Mouse (Mus musculus): ENCODE results near the gene Lbx1. TPM values are rescaled to one million over a fixed set of nuclear protein-coding genes. Genes with fewer than 3 reads are reported as not detected.
A peak's percentile ranks its signal among the peaks of the same experiment; 100 is the strongest.

Lbx1 gene
- polyA plus RNA-seq (2014; fragmentation: Nextera tagmentation; extraction: Ambion mirVana) = 1.6 and 2.0 TPM in 2 replicates

- Histone ChIP-seq H3K9ac (ENCODE audit: low read depth, low read length) (peak within 1 kb of the TSS; percentile 38), H3K4me3 (ENCODE audit: low read depth, low read length) (peak within 1 kb of the TSS; percentile 39), H3K9me3 (ENCODE audit: control insufficient read depth, low read length) (no peaks in the 10 kb centered on the region), H3K27ac (replicated peaks; ENCODE audit: low read depth, low read length) (peak within 1 kb of the TSS; percentile 10; the same call in 1 of the 2 replicates), H3K36me3 (ENCODE audit: control insufficient read depth, insufficient read depth, low read length) (no peaks in the 10 kb centered on the region), H3K27me3 (replicated peaks; ENCODE audit: control insufficient read depth, insufficient read depth, low read length) (peaks cover 97% of the 10 kb centered on the region), H3K4me2 (ENCODE audit: low read depth, low read length) (peak within 1 kb of the TSS; percentile 53), H3K4me1 (ENCODE audit: control insufficient read depth, insufficient read depth, low read length) (peaks cover 14% of the 10 kb centered on the region)
- ATAC-seq (ENCODE audit: low read depth) (peak; percentile 44; the same call in 1 of the 2 replicates), DNase-seq (ENCODE audit: low spot score) (no peak)
- under 1% methylated on average over 20 of the region's 30 CpGs for WGBS
Measured at GRCm38 (mm10) chr19:45235766-45236362, at the start of gene Lbx1. Lbx1 (minus strand) TSS chr19:45235812.

DNA sequence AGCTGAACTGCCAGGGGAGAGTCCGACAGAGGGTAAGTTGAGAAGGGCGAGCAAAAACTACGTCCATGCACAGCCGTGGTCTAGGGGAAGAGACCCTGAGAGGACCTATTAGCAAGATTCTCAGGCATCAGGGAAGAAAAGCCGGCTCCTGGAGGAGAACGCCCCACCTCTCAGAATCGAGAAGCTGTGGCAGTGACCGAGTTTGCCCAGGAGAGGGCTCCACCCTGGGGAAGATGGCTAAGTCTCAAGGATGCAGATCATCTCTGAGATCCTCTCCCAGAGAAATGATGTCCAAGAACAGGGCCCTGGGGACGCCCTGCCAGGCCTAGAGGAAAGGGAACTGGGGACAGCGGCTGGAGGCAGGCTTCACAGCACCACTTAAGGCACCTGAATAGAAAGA is 47.7 kb upstream of the Lbx1 start:
- H3K9ac ChIP-seq (ENCODE audit: low read depth, low read length) = no peak overlapping the region
- ATAC-seq (ENCODE audit: low read depth) (no peak), DNase-seq (ENCODE audit: low spot score) (peak; percentile 40)
- H3K4me3 ChIP-seq (ENCODE audit: low read depth, low read length) = no peak overlapping the region
- H3K9me3 ChIP-seq (ENCODE audit: control insufficient read depth, low read length) = no peaks in the 10 kb centered on the region
- WGBS = 4% methylated on average over 10 of the region's 10 CpGs
- H3K27ac ChIP-seq (replicated peaks; ENCODE audit: low read depth, low read length) = no peak overlapping the region
- 0 out of 2 replicates have a peak overlapping the region, but pooled peaks have one; percentile 23 for H3K4me2 ChIP-seq (ENCODE audit: low read depth, low read length)
- no peaks in the 10 kb centered on the region for H3K27me3 ChIP-seq (replicated peaks; ENCODE audit: control insufficient read depth, insufficient read depth, low read length)
- no peaks in the 10 kb centered on the region for H3K36me3 ChIP-seq (ENCODE audit: control insufficient read depth, insufficient read depth, low read length)
- H3K4me1 ChIP-seq (ENCODE audit: control insufficient read depth, insufficient read depth, low read length) = no peaks in the 10 kb centered on the region

DNA sequence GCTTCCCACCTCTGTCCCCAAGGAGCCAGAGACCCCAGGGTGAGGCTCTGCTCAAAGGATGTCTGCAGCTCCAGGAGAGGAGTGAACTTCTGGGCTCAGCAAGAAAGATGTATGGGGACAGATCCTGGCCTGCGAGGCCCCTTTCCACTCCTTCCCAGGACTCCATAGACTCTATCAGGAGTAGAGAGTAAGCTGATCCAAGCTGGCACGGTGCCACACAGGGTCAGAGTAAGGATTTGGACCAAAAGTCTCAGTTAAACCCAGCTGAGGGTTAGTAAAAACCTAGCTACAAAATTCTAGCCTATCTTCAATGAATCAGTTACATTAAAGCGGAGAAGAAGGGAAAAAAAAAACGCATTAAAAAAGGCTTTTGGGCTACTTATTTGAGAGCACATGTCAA is 40.6 kb upstream of the Lbx1 start:
- DNase-seq (ENCODE audit: low spot score) = peak; percentile 62

GRCm38 (mm10) chr19:45271986-45272385 is 36.4 kb upstream of the Lbx1 start:
- ATAC-seq (ENCODE audit: low read depth) = no peak

More for the DNA sequence above, 40.6 kb upstream of the Lbx1 start:
- Histone ChIP-seq H3K9ac (ENCODE audit: low read depth, low read length) (no peak overlapping the region), H3K27ac (replicated peaks; ENCODE audit: low read depth, low read length) (no peak overlapping the region), H3K4me1 (ENCODE audit: control insufficient read depth, insufficient read depth, low read length) (peaks cover 8% of the 10 kb centered on the region), H3K4me3 (ENCODE audit: low read depth, low read length) (no peak overlapping the region), H3K4me2 (ENCODE audit: low read depth, low read length) (no peak overlapping the region), H3K36me3 (ENCODE audit: control insufficient read depth, insufficient read depth, low read length) (no peaks in the 10 kb centered on the region), H3K9me3 (ENCODE audit: control insufficient read depth, low read length) (no peaks in the 10 kb centered on the region), H3K27me3 (replicated peaks; ENCODE audit: control insufficient read depth, insufficient read depth, low read length) (no peaks in the 10 kb centered on the region)
- WGBS = 54% methylated on average over 4 of the region's 4 CpGs
- ATAC-seq (ENCODE audit: low read depth) = 0 out of 2 replicates have a peak, but pooled peaks have one; percentile 50

GRCm38 (mm10) chr19:45262995-45263394 is 27.4 kb upstream of the Lbx1 start:
- Histone ChIP-seq H3K27me3 (replicated peaks; ENCODE audit: control insufficient read depth, insufficient read depth, low read length) (no peaks in the 10 kb centered on the region), H3K36me3 (ENCODE audit: control insufficient read depth, insufficient read depth, low read length) (no peaks in the 10 kb centered on the region), H3K9ac (ENCODE audit: low read depth, low read length) (no peak overlapping the region), H3K4me2 (ENCODE audit: low read depth, low read length) (no peak overlapping the region), H3K27ac (replicated peaks; ENCODE audit: low read depth, low read length) (no peak overlapping the region), H3K9me3 (ENCODE audit: control insufficient read depth, low read length) (no peaks in the 10 kb centered on the region), H3K4me3 (ENCODE audit: low read depth, low read length) (no peak overlapping the region), H3K4me1 (ENCODE audit: control insufficient read depth, insufficient read depth, low read length) (no peaks in the 10 kb centered on the region)
- ATAC-seq (ENCODE audit: low read depth) = no peak
- no peak for DNase-seq (ENCODE audit: low spot score)
- WGBS = 62% methylated on average over 10 of the region's 10 CpGs

More at GRCm38 (mm10) chr19:45271986-45272385, 36.4 kb upstream of the Lbx1 start:
- H3K4me2 ChIP-seq (ENCODE audit: low read depth, low read length) = no peak overlapping the region
- no peaks in the 10 kb centered on the region for H3K27me3 ChIP-seq (replicated peaks; ENCODE audit: control insufficient read depth, insufficient read depth, low read length)
- peak; percentile 35 for DNase-seq (ENCODE audit: low spot score)
- no peak overlapping the region for H3K9ac ChIP-seq (ENCODE audit: low read depth, low read length)
- WGBS = 25% methylated on average over 10 of the region's 10 CpGs
- H3K4me1 ChIP-seq (ENCODE audit: control insufficient read depth, insufficient read depth, low read length) = peaks cover 15% of the 10 kb centered on the region
- H3K27ac ChIP-seq (replicated peaks; ENCODE audit: low read depth, low read length) = no peak overlapping the region
- no peaks in the 10 kb centered on the region for H3K9me3 ChIP-seq (ENCODE audit: control insufficient read depth, low read length)
- H3K4me3 ChIP-seq (ENCODE audit: low read depth, low read length) = no peak overlapping the region
- H3K36me3 ChIP-seq (ENCODE audit: control insufficient read depth, insufficient read depth, low read length) = no peaks in the 10 kb centered on the region

DNA sequence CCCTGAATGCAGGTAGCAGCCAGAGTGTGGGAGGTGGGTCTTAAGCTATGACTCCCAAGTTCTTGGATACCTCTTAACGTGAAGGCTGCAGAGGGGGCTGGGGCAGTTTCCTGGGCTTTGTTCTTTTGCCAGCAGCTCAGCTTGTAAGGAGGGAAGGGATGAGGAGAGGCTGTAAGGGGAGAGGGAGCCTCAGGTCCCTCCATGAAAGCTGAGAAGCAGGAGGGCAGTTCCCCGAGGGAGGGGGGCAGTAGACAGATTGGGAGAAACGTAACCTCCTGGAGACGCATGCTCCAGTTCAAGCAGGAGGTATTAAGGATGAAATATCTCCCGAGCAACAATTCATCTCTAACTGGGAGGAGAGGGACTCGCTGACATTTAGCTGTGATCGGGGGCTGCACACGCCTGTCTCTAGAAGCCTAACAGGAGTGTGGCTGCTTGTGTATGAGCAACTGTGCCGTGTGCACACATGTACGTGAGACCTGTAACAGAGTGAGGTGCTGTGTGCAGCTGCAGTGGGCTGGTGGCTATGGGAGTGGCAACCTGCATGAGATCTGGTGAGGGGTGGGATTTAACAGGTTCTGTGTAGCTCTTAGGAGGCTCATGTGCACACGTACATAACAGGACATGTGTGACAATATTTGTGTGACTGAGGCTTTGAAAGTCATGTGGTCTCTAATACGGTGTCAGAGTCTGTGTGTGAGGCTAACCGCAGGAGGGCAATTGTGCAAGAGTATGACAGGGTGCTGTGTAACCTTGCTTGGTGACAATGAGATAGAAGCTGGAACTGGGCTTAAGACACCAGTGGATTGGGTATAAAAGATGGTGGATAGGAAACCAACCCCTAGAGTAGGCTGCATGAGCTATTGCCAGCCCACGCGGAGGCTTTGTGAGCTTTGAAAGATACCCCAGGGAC is 22.1 kb upstream of the Lbx1 start:
- Histone ChIP-seq H3K4me2 (ENCODE audit: low read depth, low read length) (no peak overlapping the region), H3K9ac (ENCODE audit: low read depth, low read length) (no peak overlapping the region), H3K36me3 (ENCODE audit: control insufficient read depth, insufficient read depth, low read length) (no peaks in the 10 kb centered on the region), H3K4me3 (ENCODE audit: low read depth, low read length) (no peak overlapping the region), H3K9me3 (ENCODE audit: control insufficient read depth, low read length) (no peaks in the 10 kb centered on the region), H3K4me1 (ENCODE audit: control insufficient read depth, insufficient read depth, low read length) (0 out of 2 replicates have a peak, but pooled peaks cover 5% of the 10 kb centered on the region), H3K27me3 (replicated peaks; ENCODE audit: control insufficient read depth, insufficient read depth, low read length) (0 out of 2 replicates have a peak, but pooled peaks cover 1% of the 10 kb centered on the region), H3K27ac (replicated peaks; ENCODE audit: low read depth, low read length) (no peak overlapping the region)
- ATAC-seq (ENCODE audit: low read depth) (peak; percentile 60; the same call in 1 of the 2 replicates), DNase-seq (ENCODE audit: low spot score) (peak; percentile 37)
- WGBS = 44% methylated on average over 15 of the region's 15 CpGs

- WGBS = 73% methylated on average over 7 of the region's 7 CpGs
- no peak overlapping the region for H3K4me2 ChIP-seq (ENCODE audit: low read depth, low read length)
Measured at GRCm38 (mm10) chr19:45254806-45255205, 19.2 kb upstream of the Lbx1 start.

GRCm38 (mm10) chr19:45252436-45252835 is 16.8 kb upstream of the Lbx1 start:
- 75% methylated on average over 3 of the region's 3 CpGs for WGBS
- no peak for DNase-seq (ENCODE audit: low spot score)

More at GRCm38 (mm10) chr19:45254806-45255205, 19.2 kb upstream of the Lbx1 start:
- DNase-seq (ENCODE audit: low spot score) (no peak), ATAC-seq (ENCODE audit: low read depth) (no peak)
- Histone ChIP-seq H3K36me3 (ENCODE audit: control insufficient read depth, insufficient read depth, low read length) (no peaks in the 10 kb centered on the region), H3K27ac (replicated peaks; ENCODE audit: low read depth, low read length) (no peak overlapping the region), H3K27me3 (replicated peaks; ENCODE audit: control insufficient read depth, insufficient read depth, low read length) (peaks cover 4% of the 10 kb centered on the region; the same call in 1 of the 2 replicates), H3K9me3 (ENCODE audit: control insufficient read depth, low read length) (no peaks in the 10 kb centered on the region), H3K4me1 (ENCODE audit: control insufficient read depth, insufficient read depth, low read length) (0 out of 2 replicates have a peak, but pooled peaks cover 5% of the 10 kb centered on the region), H3K4me3 (ENCODE audit: low read depth, low read length) (no peak overlapping the region), H3K9ac (ENCODE audit: low read depth, low read length) (no peak overlapping the region)

More at GRCm38 (mm10) chr19:45252436-45252835, 16.8 kb upstream of the Lbx1 start:
- no peak for ATAC-seq (ENCODE audit: low read depth)
- no peaks in the 10 kb centered on the region for H3K36me3 ChIP-seq (ENCODE audit: control insufficient read depth, insufficient read depth, low read length)
- H3K4me2 ChIP-seq (ENCODE audit: low read depth, low read length) = no peak overlapping the region
- peaks cover 4% of the 10 kb centered on the region; the same call in 1 of the 2 replicates for H3K27me3 ChIP-seq (replicated peaks; ENCODE audit: control insufficient read depth, insufficient read depth, low read length)
- H3K4me3 ChIP-seq (ENCODE audit: low read depth, low read length) = no peak overlapping the region
- H3K9me3 ChIP-seq (ENCODE audit: control insufficient read depth, low read length) = no peaks in the 10 kb centered on the region
- H3K4me1 ChIP-seq (ENCODE audit: control insufficient read depth, insufficient read depth, low read length) = 0 out of 2 replicates have a peak, but pooled peaks cover under 1% of the 10 kb centered on the region
- no peak overlapping the region for H3K27ac ChIP-seq (replicated peaks; ENCODE audit: low read depth, low read length)
- H3K9ac ChIP-seq (ENCODE audit: low read depth, low read length) = no peak overlapping the region
